Mouse (Mus musculus) MEL (cell line): ENCODE results near the gene Zfp697. TPM values are rescaled to one million over a fixed set of nuclear protein-coding genes. Genes with fewer than 3 reads are reported as not detected.

Experiments used
- DNase-seq: peaks from one replicate; pipeline ENCODE4 v3.0.0; 2011; ENCODE audit warnings: low read depth, low spot score
- H3K27ac ChIP-seq: 2 replicates; pipeline ENCODE4 v1.5.1; 2012; ENCODE audit warnings: low read depth, mild to moderate bottlenecking, control low read depth, low read length, moderate library complexity; ENCODE audit not compliant: control insufficient read depth
- H3K27me3 ChIP-seq, 2 experiments: fragments of 150-350 bp in 1 of 2; sonication (generic) in 1 of 2; 2 replicates each; pipeline ENCODE4 v1.6.1; 2012; ENCODE audit warnings: low read length in 2 of 2, mild to moderate bottlenecking in 2 of 2, improper control_type of control experiment in 1 of 2, moderate library complexity in 1 of 2; ENCODE audit not compliant: insufficient read depth in 2 of 2, control insufficient read depth in 1 of 2
- H3K36me3 ChIP-seq, 2 experiments: 2 replicates each; pipeline ENCODE4 v1.6.1; 2012 to 2014; ENCODE audit warnings: low read length in 2 of 2, improper control_type of control experiment in 1 of 2, inconsistent platforms in 1 of 2, mild to moderate bottlenecking in 1 of 2; ENCODE audit not compliant: insufficient read depth in 2 of 2, control insufficient read depth in 1 of 2
- H3K4me1 ChIP-seq, 2 experiments: fragments of 150-350 bp in 1 of 2; sonication (generic) in 1 of 2; 2 replicates each; pipeline ENCODE4 v1.6.1; 2012; ENCODE audit warnings: low read length in 2 of 2, improper control_type of control experiment in 1 of 2, mild to moderate bottlenecking in 1 of 2; ENCODE audit not compliant: insufficient read depth in 2 of 2, control insufficient read depth in 1 of 2
- H3K4me3 ChIP-seq, 2 experiments: fragments of 150-350 bp in 1 of 2; sonication (generic) in 1 of 2; 2 replicates each; pipeline ENCODE4 v1.5.1; 2012; ENCODE audit warnings: low read depth in 2 of 2, low read length in 2 of 2, mild to moderate bottlenecking in 2 of 2, moderate library complexity in 2 of 2, control low read depth in 1 of 2, improper control_type of control experiment in 1 of 2; ENCODE audit not compliant: control insufficient read depth in 1 of 2, insufficient read depth in 1 of 2
- H3K79me2 ChIP-seq: 2 replicates; pipeline ENCODE4 v1.6.1; 2012; ENCODE audit warnings: mild to moderate bottlenecking, low read length, moderate library complexity; ENCODE audit not compliant: control insufficient read depth, poor library complexity, insufficient read depth
- H3K9ac ChIP-seq: 2 replicates; pipeline ENCODE4 v1.6.1; 2012; ENCODE audit warnings: low read depth, mild to moderate bottlenecking, control low read depth, low read length, moderate library complexity; ENCODE audit not compliant: control insufficient read depth, poor library complexity, severe bottlenecking
- H3K9me3 ChIP-seq: fragments of 150-350 bp; sonication (generic); replicated peaks from 2 replicates; pipeline ENCODE4 v1.6.1; 2012; ENCODE audit warnings: mild to moderate bottlenecking, low read length, improper control_type of control experiment, moderate library complexity; ENCODE audit not compliant: insufficient read depth
- BHLHE40 ChIP-seq: IDR thresholded peaks from 2 replicates; pipeline ENCODE4 v1.6.1; 2012; ENCODE audit warnings: low read depth, mild to moderate bottlenecking, inconsistent platforms, low read length, improper control_type of control experiment, borderline replicate concordance
- CTCF ChIP-seq, 3 experiments: IDR thresholded peaks in 2 of 3; conservative IDR thresholded peaks in 1 of 3; 2 replicates each; pipeline ENCODE4 v1.5.1; 2011 to 2012; ENCODE audit warnings: low read length in 3 of 3, low read depth in 2 of 3, mild to moderate bottlenecking in 2 of 3, improper control_type of control experiment in 1 of 3, inconsistent platforms in 1 of 3, mixed read lengths in 1 of 3, moderate library complexity in 1 of 3; ENCODE audit not compliant: control insufficient read depth in 1 of 3, insufficient read depth in 1 of 3, poor library complexity in 1 of 3, severe bottlenecking in 1 of 3
- E2F4 ChIP-seq: IDR thresholded peaks from 2 replicates; pipeline ENCODE4 v1.6.1; 2011; ENCODE audit warnings: low read depth, low read length, improper control_type of control experiment, borderline replicate concordance
- ELF1 ChIP-seq: IDR thresholded peaks from 2 replicates; pipeline ENCODE4 v1.6.1; 2014; ENCODE audit warnings: low read depth, mild to moderate bottlenecking, inconsistent platforms, low read length, improper control_type of control experiment, moderate library complexity
- EP300 ChIP-seq, 2 experiments: IDR thresholded peaks; 2 replicates each; pipeline ENCODE4 v1.6.1; 2011; ENCODE audit warnings: improper control_type of control experiment in 2 of 2, low read length in 2 of 2, low read depth in 1 of 2, mild to moderate bottlenecking in 1 of 2
- ETS1 ChIP-seq: IDR thresholded peaks from 2 replicates; pipeline ENCODE4 v1.6.1; 2012; ENCODE audit warnings: low read depth, mild to moderate bottlenecking, inconsistent platforms, low read length, improper control_type of control experiment, moderate library complexity
- GATA1 ChIP-seq: IDR thresholded peaks from 2 replicates; pipeline ENCODE4 v1.6.1; 2011; ENCODE audit warnings: low read depth, low read length, improper control_type of control experiment
- KAT2A ChIP-seq: conservative IDR thresholded peaks from 2 replicates; pipeline ENCODE4 v1.6.1; 2012; ENCODE audit warnings: low read depth, low read length, improper control_type of control experiment, inconsistent platforms
- MAFK ChIP-seq: IDR thresholded peaks from 2 replicates; pipeline ENCODE4 v1.6.1; 2011; ENCODE audit warnings: low read depth, mild to moderate bottlenecking, low read length, improper control_type of control experiment, borderline replicate concordance
- MEF2A ChIP-seq: IDR thresholded peaks from 2 replicates; pipeline ENCODE4 v1.6.1; 2014; ENCODE audit warnings: low read depth, mild to moderate bottlenecking, inconsistent platforms, low read length, improper control_type of control experiment; ENCODE audit not compliant: poor library complexity, insufficient replicate concordance, severe bottlenecking; ENCODE audit errors: extremely low read depth
- MYB ChIP-seq: IDR thresholded peaks from 2 replicates; pipeline ENCODE4 v1.6.1; 2011; ENCODE audit warnings: mild to moderate bottlenecking, low read depth, low read length, improper control_type of control experiment
- POLR2AphosphoS5 ChIP-seq: IDR thresholded peaks from 2 replicates; pipeline ENCODE4 v1.6.1; 2012; ENCODE audit warnings: low read depth, borderline replicate concordance, mild to moderate bottlenecking, inconsistent platforms, low read length, moderate library complexity, mixed read lengths
- RAD21 ChIP-seq: IDR thresholded peaks from 2 replicates; pipeline ENCODE4 v1.6.1; 2011; ENCODE audit warnings: mild to moderate bottlenecking, low read depth, low read length, improper control_type of control experiment
- RCOR1 ChIP-seq: IDR thresholded peaks from 2 replicates; pipeline ENCODE4 v1.6.1; 2012; ENCODE audit warnings: low read depth, mild to moderate bottlenecking, inconsistent platforms, low read length, improper control_type of control experiment
- SMC3 ChIP-seq: IDR thresholded peaks from 2 replicates; pipeline ENCODE4 v1.6.1; 2011; ENCODE audit warnings: low read depth, low read length, improper control_type of control experiment
- TAL1 ChIP-seq: IDR thresholded peaks from 2 replicates; pipeline ENCODE4 v1.6.1; 2012; ENCODE audit warnings: mild to moderate bottlenecking, inconsistent platforms, low read length, moderate library complexity, mixed read lengths
- TCF12 ChIP-seq: IDR thresholded peaks from 2 replicates; pipeline ENCODE4 v1.6.1; 2014; ENCODE audit warnings: low read depth, mild to moderate bottlenecking, inconsistent platforms, low read length, improper control_type of control experiment, moderate library complexity
- UBTF ChIP-seq: IDR thresholded peaks from 2 replicates; pipeline ENCODE4 v1.6.1; 2012; ENCODE audit warnings: low read depth, mild to moderate bottlenecking, inconsistent platforms, low read length, improper control_type of control experiment, moderate library complexity, borderline replicate concordance; ENCODE audit not compliant: insufficient read depth
- USF2 ChIP-seq, 2 experiments: IDR thresholded peaks; 2 replicates each; pipeline ENCODE4 v1.6.1; 2011 to 2012; ENCODE audit warnings: improper control_type of control experiment in 2 of 2, low read length in 2 of 2, borderline replicate concordance in 1 of 2, inconsistent platforms in 1 of 2, low read depth in 1 of 2, mild to moderate bottlenecking in 1 of 2; ENCODE audit not compliant: insufficient read depth in 1 of 2
- ZC3H11A ChIP-seq: IDR thresholded peaks from 2 replicates; pipeline ENCODE4 v1.6.1; 2012; ENCODE audit warnings: low read depth, mild to moderate bottlenecking, inconsistent platforms, low read length, improper control_type of control experiment
- ZMIZ1 ChIP-seq: IDR thresholded peaks from 2 replicates; pipeline ENCODE4 v1.6.1; 2012; ENCODE audit warnings: low read depth, mild to moderate bottlenecking, inconsistent platforms, low read length, improper control_type of control experiment, moderate library complexity
- ZNF384 ChIP-seq: IDR thresholded peaks from 2 replicates; pipeline ENCODE4 v1.6.1; 2012; ENCODE audit warnings: low read depth, mild to moderate bottlenecking, inconsistent platforms, low read length, improper control_type of control experiment
- polyA plus RNA-seq, 2 experiments: library from polyadenylated mRNA; stranded (reverse) in 1 of 2; unstranded in 1 of 2; fragments of >175 nt in 1 of 2; fragments of >200 nt in 1 of 2; gene quantifications; 2 replicates each; pipeline versions ENCODE4 v1.2.1 to v1.2.4; 2012; ENCODE audit warnings: low replicate concordance in 2 of 2, low read depth in 1 of 2; ENCODE audit not compliant: insufficient read length in 2 of 2, insufficient read depth in 1 of 2, missing spikeins in 1 of 2
- total RNA-seq: library from RNA; depleted of rRNA; stranded (reverse); fragments of 300-350 nt; gene quantifications from 2 replicates; pipeline ENCODE4 v1.2.3, GENCODE M21; 2012

Gene Zfp697
- total and polyA plus RNA-seq, 3 experiments = 0.04 TPM; not detected in 2

GRCm38 (mm10) chr3:98348705-98349104 is 33.6 kb upstream of the Zfp697 start:
- Histone ChIP-seq H3K4me3 (peak overlapping the region; percentile 38 to 52), H3K9ac (peak overlapping the region; percentile 44), H3K4me1 (peaks cover 0 to 8% of the 10 kb centered on the region in 2 experiments; a peak in 2 of 4 replicates), H3K27ac (peak overlapping the region; percentile 42; the same call in 1 of the 2 replicates), H3K9me3 (no peaks in the 10 kb centered on the region), H3K36me3 (no peaks in the 10 kb centered on the region; a peak in 1 of 4 replicates), H3K79me2 (no peaks in the 10 kb centered on the region), H3K27me3 (no peaks in the 10 kb centered on the region; a peak in 2 of 4 replicates)
- peak; percentile 81 for DNase-seq
- TF ChIP-seq USF2 (IDR thresholded peaks at IDR 0.05; ENCODE audit: borderline replicate concordance in 1 of 2, insufficient read depth in 1 of 2, low read depth in 1 of 2, low read length in 2 of 2) = no peak
- no peak for TF ChIP-seq RAD21
- TF ChIP-seq RCOR1 = 0 out of 2 replicates have a peak, but pooled peaks have one; percentile 24
- no peak for TF ChIP-seq POLR2AphosphoS5
- TF ChIP-seq ETS1 = peak; percentile 73
- peak; percentile 33; the same call in 1 of the 2 replicates for TF ChIP-seq TCF12
- peak; percentile 39; the same call in 1 of the 2 replicates for TF ChIP-seq GATA1
- peak in 1 of 2 experiments; percentile 8; a peak in 1 of 4 replicates for TF ChIP-seq EP300 (IDR thresholded peaks at IDR 0.05; ENCODE audit: low read depth in 1 of 2, low read length in 2 of 2)
- TF ChIP-seq, all 39 proteins: peak for 5

GRCm38 (mm10) chr3:98353892-98354291 is 28.4 kb upstream of the Zfp697 start:
- peaks cover 0 to 2% of the 10 kb centered on the region in 2 experiments; a peak in 2 of 4 replicates for H3K36me3 ChIP-seq
- H3K9me3 ChIP-seq = no peaks in the 10 kb centered on the region
- no peak overlapping the region for H3K9ac ChIP-seq
- peak; percentile 68 for DNase-seq
- no peaks in the 10 kb centered on the region for H3K79me2 ChIP-seq
- peak; percentile 30 to 69 (median 44); a peak in 5 of 6 replicates for TF ChIP-seq CTCF (IDR thresholded peaks at IDR 0.05 in 2 of 3, conservative IDR thresholded peaks at IDR 0.05 in 1 of 3; ENCODE audit: control insufficient read depth in 1 of 3, insufficient read depth in 1 of 3, low read depth in 2 of 3, low read length in 3 of 3, poor library complexity in 1 of 3, severe bottlenecking in 1 of 3)
- TF ChIP-seq RAD21 = peak; percentile 46
- TF ChIP-seq KAT2A = no peak
- TF ChIP-seq E2F4 = no peak
- TF ChIP-seq ZMIZ1 = no peak
- TF ChIP-seq BHLHE40 = no peak
- TF ChIP-seq RCOR1 = no peak
- no peak for TF ChIP-seq MEF2A
- no peak for TF ChIP-seq MYB
- TF ChIP-seq USF2 (IDR thresholded peaks at IDR 0.05; ENCODE audit: borderline replicate concordance in 1 of 2, insufficient read depth in 1 of 2, low read depth in 1 of 2, low read length in 2 of 2) = no peak
- no peak for TF ChIP-seq UBTF
- TF ChIP-seq SMC3 = peak; percentile 81
- TF ChIP-seq ELF1 = no peak
- peak; percentile 97 for TF ChIP-seq ZNF384
- no peak for TF ChIP-seq GATA1
- TF ChIP-seq MAFK = no peak
- TF ChIP-seq TAL1 = no peak
- 0 out of 2 replicates have a peak, but pooled peaks have one; percentile 14 for TF ChIP-seq ZC3H11A
- TF ChIP-seq ETS1 = no peak
- TF ChIP-seq, all 39 proteins: peak for 5
- no peaks in the 10 kb centered on the region; a peak in 2 of 4 replicates for H3K27me3 ChIP-seq
- H3K4me1 ChIP-seq = peaks cover 0 to 8% of the 10 kb centered on the region in 2 experiments; a peak in 2 of 4 replicates
- no peak overlapping the region for H3K27ac ChIP-seq
- H3K4me3 ChIP-seq = no peak overlapping the region
